Mouse (Mus musculus) hindbrain, embryonic 11.5 days (tissue): ENCODE measurements around the gene Usp6nl. TPM values are rescaled to one million over a fixed set of nuclear protein-coding genes. Genes with fewer than 3 reads are reported as not detected.

Experiments used
- ATAC-seq: fragments of 200-750 bp; cut with Nextera tagmentation; 2 replicates; pipeline ENCODE4 v1.8.0; 2017; ENCODE audit warnings: mild to moderate bottlenecking, moderate TSS enrichment, moderate library complexity; ENCODE audit not compliant: low FRiP score
- DNase-seq: peaks from one replicate; pipeline ENCODE4 v3.0.0-alpha.2; 2015; ENCODE audit warnings: low spot score
- H3K27ac ChIP-seq: fragments of 300-500 bp; sonication (generic); 2 replicates; pipeline ENCODE4 v1.5.1; 2014; ENCODE audit warnings: mild to moderate bottlenecking, low read depth, low read length
- H3K27me3 ChIP-seq: fragments of 300-500 bp; sonication (generic); 2 replicates; pipeline ENCODE4 v1.6.1; 2014; ENCODE audit warnings: mild to moderate bottlenecking, low read length, moderate library complexity, mixed read lengths; ENCODE audit not compliant: control insufficient read depth, insufficient read depth
- H3K36me3 ChIP-seq: fragments of 300-500 bp; sonication (generic); 2 replicates; pipeline ENCODE4 v1.6.1; 2014; ENCODE audit warnings: mild to moderate bottlenecking, low read length, moderate library complexity, mixed read lengths; ENCODE audit not compliant: control insufficient read depth, insufficient read depth
- H3K4me1 ChIP-seq: fragments of 300-500 bp; sonication (generic); replicated peaks from 2 replicates; pipeline ENCODE4 v1.6.1; 2014; ENCODE audit warnings: low read length, mixed read lengths; ENCODE audit not compliant: control insufficient read depth, insufficient read depth
- H3K4me2 ChIP-seq: fragments of 300-500 bp; sonication (generic); replicated peaks from 2 replicates; pipeline ENCODE4 v1.6.1; 2014; ENCODE audit warnings: mild to moderate bottlenecking, low read depth, low read length
- H3K4me3 ChIP-seq: fragments of 300-500 bp; sonication (generic); 2 replicates; pipeline ENCODE4 v1.5.1; 2014; ENCODE audit warnings: low read depth, low read length
- H3K9ac ChIP-seq: fragments of 300-500 bp; sonication (generic); 2 replicates; pipeline ENCODE4 v1.6.1; 2014; ENCODE audit warnings: low read depth, low read length
- H3K9me3 ChIP-seq: fragments of 300-500 bp; sonication (generic); 2 replicates; pipeline ENCODE4 v1.6.1; 2016; ENCODE audit warnings: low read length; ENCODE audit not compliant: control insufficient read depth
- WGBS: fragments of 180-500 bp; shearing (Covaris S2); extraction: QIAGEN DNeasy Blood & Tissue Kit; methylation state at CpG from one replicate; pipeline ENCODE4 v1.1.7; 2014; 5-methylcytosine and 5-hydroxymethylcytosine counted together
- polyA plus RNA-seq: library from polyadenylated mRNA; unstranded; fragments of >200 nt; fragmentation: Nextera tagmentation; extraction: Ambion mirVana; gene quantifications from 2 replicates; pipeline ENCODE4 v1.2.1, GENCODE M21; 2014

Usp6nl gene
- polyA plus RNA-seq, 1 experiment from 2014 or later = 15.8 TPM

DNA sequence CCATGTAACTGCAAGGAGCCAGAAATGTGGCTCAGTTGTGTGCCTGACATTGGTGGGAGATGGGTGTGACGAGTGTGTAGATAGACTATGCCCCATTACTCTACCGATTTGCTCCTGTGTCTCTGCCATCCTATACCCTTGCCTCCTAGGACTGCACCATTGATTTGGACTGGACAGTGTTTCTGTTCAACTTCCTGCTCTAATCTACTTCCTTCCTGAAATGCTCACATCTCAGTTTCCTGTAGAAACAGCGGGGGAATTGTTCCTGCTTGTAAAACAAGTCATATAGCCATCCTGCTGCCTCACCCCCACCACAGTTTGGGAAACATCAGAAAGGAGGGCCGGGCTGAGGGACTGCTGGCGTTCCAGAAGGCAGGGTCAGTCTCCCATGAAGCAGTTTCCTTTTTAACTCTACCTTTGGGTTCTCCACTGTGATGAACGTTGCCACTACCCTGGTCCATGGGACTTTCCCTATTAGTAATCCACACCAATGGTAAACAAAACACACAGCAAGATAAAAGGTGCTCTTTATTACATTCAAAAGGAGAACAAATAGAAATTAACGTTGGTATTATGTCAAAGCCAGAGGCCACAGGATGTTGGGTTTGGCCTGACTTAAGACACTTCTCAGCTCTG, 27.4 kb upstream of the Usp6nl start:
- WGBS = 69% methylated on average over 7 of the region's 7 CpGs
- Histone ChIP-seq H3K9ac (no peak overlapping the region), H3K36me3 (no peaks in the 10 kb centered on the region), H3K4me2 (no peak overlapping the region), H3K27ac (no peak overlapping the region), H3K4me3 (no peak overlapping the region), H3K9me3 (no peaks in the 10 kb centered on the region), H3K27me3 (no peaks in the 10 kb centered on the region), H3K4me1 (no peaks in the 10 kb centered on the region)
- ATAC-seq = no peak
- no peak for DNase-seq

DNA sequence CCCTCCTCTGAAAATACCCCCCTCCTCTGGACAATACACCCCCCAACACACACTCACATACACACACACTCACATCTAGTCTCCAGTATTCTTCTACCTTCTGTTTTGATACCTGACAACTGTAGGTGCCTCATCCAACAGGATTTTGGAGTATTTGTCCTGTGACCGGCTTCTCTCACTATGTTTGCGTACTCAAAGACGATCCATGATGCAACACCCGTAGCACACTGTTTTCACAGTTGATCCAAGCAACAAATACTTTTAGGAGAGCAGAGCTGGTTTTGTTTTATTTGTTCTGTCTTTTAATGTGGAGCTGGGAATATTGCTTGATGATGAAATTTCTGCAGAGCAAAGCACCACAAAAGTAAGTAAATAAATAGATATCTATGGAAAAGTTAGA, 17.7 kb upstream of the Usp6nl start:
- no peak overlapping the region for H3K27ac ChIP-seq
- WGBS = 95% methylated on average over 4 of the region's 4 CpGs
- no peak for DNase-seq
- no peaks in the 10 kb centered on the region for H3K36me3 ChIP-seq
- no peak overlapping the region for H3K4me2 ChIP-seq
- no peak overlapping the region for H3K4me3 ChIP-seq
- H3K4me1 ChIP-seq = no peaks in the 10 kb centered on the region
- no peak for ATAC-seq
- H3K9me3 ChIP-seq = no peaks in the 10 kb centered on the region
- no peaks in the 10 kb centered on the region for H3K27me3 ChIP-seq
- H3K9ac ChIP-seq = no peak overlapping the region

DNA sequence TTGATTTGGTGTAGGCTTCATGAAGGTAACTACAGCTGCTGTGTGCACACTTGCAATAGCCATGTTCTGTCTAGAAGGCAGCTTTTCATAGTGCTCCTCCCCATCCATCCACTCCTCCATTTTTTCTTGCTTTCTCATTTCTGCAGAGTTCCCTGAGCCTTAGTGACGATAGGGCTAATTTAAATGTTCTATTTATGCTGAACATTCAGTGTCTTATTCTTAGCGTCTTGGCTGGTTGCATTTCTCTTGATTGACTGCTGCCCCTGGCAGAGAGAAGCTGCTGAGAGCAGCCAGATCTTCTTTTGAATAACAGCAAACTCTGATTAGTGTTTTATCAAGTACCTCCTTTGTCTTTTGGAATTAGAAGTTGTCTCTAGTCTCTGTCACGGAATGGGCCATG, 15.6 kb upstream of the Usp6nl start:
- Histone ChIP-seq H3K4me3 (no peak overlapping the region), H3K27me3 (no peaks in the 10 kb centered on the region), H3K9me3 (no peaks in the 10 kb centered on the region), H3K4me1 (no peaks in the 10 kb centered on the region), H3K27ac (no peak overlapping the region), H3K9ac (no peak overlapping the region), H3K4me2 (no peak overlapping the region), H3K36me3 (no peaks in the 10 kb centered on the region)
- ATAC-seq (no peak), DNase-seq (no peak)
- WGBS = 78% methylated on average over 3 of the region's 3 CpGs

DNA sequence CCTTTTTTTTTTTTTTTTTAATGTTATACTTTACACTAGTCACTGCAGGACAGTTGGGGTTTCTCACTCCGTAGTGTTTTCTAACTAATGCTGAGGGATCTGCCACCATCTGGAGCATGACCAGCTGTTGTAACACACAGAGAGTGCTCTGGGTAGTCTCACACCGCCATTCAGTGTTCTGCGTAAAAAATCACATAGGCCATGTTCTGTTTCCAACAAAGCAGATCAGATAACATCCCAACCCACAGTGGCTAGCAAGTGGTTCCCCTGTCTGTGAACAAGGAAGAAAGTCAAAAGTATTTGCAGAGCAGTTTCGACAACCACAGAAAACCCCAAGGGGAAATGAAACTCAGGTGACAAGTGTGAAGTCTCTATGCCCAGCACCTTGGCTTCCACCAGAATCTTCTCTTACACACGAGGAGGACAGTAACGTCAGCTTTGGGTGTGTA, 13.1 kb upstream of the Usp6nl start:
- DNase-seq (no peak), ATAC-seq (no peak)
- H3K9ac ChIP-seq = no peak overlapping the region
- no peaks in the 10 kb centered on the region for H3K36me3 ChIP-seq
- H3K27ac ChIP-seq = no peak overlapping the region
- no peak overlapping the region for H3K4me2 ChIP-seq
- H3K4me1 ChIP-seq = no peaks in the 10 kb centered on the region
- H3K9me3 ChIP-seq = no peaks in the 10 kb centered on the region
- H3K4me3 ChIP-seq = no peak overlapping the region
- no peaks in the 10 kb centered on the region for H3K27me3 ChIP-seq
- 84% methylated on average over 6 of the region's 6 CpGs for WGBS

DNA sequence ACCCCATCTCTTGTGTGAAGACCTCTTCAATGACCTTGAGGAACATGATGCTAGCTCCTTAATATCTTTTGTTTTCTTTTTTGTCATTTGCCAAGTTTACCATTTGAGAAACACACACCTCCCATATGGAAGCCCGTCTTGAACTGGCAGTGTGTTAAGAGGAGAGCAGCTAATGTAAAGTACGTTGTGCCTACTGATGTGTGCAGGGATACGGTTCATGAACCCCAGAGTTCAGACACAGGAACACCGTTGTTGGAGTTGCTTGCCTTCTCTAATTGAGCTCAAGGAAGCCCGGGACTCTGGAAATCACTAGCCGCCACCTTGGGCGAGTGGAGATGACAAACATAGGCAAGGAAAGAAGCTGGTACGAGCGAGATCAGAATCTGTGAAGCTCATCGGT, 9.7 kb upstream of the Usp6nl start:
- DNase-seq (no peak), ATAC-seq (no peak)
- Histone ChIP-seq H3K9ac (no peak overlapping the region), H3K4me2 (no peak overlapping the region), H3K36me3 (no peaks in the 10 kb centered on the region), H3K4me3 (no peak overlapping the region), H3K9me3 (no peaks in the 10 kb centered on the region), H3K4me1 (no peaks in the 10 kb centered on the region), H3K27me3 (no peaks in the 10 kb centered on the region), H3K27ac (no peak overlapping the region)
- WGBS = 89% methylated on average over 10 of the region's 10 CpGs

DNA sequence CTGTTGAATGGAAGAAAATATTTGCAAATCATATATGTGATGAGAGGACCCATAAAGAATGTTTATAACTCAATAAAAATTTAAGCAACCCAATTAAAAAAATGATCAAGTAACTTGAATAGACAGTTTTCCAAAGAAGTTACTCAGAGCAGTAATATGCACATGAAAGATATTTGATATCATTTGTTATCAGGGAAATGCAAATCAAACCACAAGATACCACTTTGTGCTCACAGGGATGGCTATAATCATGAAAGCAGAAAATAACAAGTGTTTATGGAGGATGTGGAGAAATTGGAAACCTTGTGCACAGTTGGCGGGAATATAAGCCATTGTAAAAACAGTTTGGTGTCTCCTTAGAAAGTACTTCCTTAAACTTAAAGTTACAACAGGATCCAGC, 8.7 kb upstream of the Usp6nl start:
- no peaks in the 10 kb centered on the region for H3K36me3 ChIP-seq

DNA sequence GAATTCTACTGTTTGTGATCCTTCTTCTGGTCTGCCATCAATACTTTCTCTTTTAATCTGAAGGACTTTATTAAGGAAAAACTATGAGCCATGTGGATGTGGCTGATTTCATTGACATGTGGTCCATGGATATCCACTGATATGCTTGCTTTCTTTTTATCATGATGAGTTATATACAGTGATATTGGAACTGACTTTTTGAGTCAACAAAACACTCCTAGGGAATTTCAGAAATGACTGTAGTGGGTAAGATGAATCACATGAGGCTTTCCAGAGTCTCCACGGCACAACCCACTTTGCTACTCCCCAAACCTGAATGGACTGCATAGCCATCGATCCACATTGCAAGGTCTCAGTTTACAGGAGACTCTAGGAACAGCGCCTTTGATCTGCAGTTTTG, 2.3 kb upstream of the Usp6nl start:
- WGBS = 84% methylated on average over 3 of the region's 3 CpGs
- Histone ChIP-seq H3K36me3 (no peaks in the 10 kb centered on the region), H3K27ac (no peak overlapping the region), H3K27me3 (no peaks in the 10 kb centered on the region), H3K4me1 (no peaks in the 10 kb centered on the region; the same call in 1 of the 2 replicates), H3K4me2 (no peak overlapping the region), H3K4me3 (no peak overlapping the region), H3K9ac (no peak overlapping the region), H3K9me3 (no peaks in the 10 kb centered on the region)
- DNase-seq (no peak), ATAC-seq (no peak)

More for the DNA sequence above, 8.7 kb upstream of the Usp6nl start:
- no peak for DNase-seq
- Histone ChIP-seq H3K9me3 (no peaks in the 10 kb centered on the region), H3K27me3 (no peaks in the 10 kb centered on the region), H3K4me1 (no peaks in the 10 kb centered on the region), H3K4me3 (no peak overlapping the region), H3K27ac (no peak overlapping the region), H3K4me2 (no peak overlapping the region), H3K9ac (no peak overlapping the region)
- WGBS = 92% methylated on average over 1 of the region's 1 CpGs
- no peak for ATAC-seq

DNA sequence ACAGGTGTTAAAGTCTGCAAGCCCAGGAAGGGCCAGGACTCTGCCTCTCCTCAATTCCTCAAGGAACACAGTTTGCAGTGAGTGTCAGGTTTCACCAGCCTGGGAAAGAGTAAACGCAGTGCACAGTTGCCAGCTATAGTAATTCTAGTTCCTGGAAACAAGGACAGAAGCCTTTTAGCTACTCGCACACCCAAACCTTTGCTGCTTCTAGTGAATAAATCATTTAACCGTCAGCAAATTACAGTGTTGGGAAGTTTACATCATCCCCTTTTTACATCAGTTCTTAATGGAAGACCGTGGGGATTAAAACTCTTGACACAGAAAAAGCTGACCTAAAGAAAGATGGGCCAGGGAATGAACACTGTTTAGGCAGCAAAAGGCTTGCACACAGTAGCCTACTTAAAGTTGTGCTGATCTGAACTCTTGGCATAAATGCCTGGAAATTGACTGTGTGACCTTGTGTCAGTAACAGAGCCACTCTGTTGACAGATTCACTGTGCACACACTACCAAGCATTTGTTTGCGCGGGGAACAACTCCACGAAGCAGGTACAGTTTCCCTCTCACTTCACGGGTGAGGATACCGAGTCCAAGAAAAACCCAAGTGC, 595 bp upstream of the Usp6nl start:
- Histone ChIP-seq H3K27me3 (no peaks in the 10 kb centered on the region), H3K27ac (peak overlapping the region; percentile 98), H3K4me2 (peak overlapping the region; percentile 70), H3K4me1 (no peaks in the 10 kb centered on the region; the same call in 1 of the 2 replicates), H3K36me3 (no peaks in the 10 kb centered on the region), H3K4me3 (peak overlapping the region; percentile 91), H3K9me3 (no peaks in the 10 kb centered on the region), H3K9ac (peak overlapping the region; percentile 97)
- 10% methylated on average over 9 of the region's 9 CpGs for WGBS
- no peak for DNase-seq
- ATAC-seq = no peak; the same call in 1 of the 2 replicates

DNA sequence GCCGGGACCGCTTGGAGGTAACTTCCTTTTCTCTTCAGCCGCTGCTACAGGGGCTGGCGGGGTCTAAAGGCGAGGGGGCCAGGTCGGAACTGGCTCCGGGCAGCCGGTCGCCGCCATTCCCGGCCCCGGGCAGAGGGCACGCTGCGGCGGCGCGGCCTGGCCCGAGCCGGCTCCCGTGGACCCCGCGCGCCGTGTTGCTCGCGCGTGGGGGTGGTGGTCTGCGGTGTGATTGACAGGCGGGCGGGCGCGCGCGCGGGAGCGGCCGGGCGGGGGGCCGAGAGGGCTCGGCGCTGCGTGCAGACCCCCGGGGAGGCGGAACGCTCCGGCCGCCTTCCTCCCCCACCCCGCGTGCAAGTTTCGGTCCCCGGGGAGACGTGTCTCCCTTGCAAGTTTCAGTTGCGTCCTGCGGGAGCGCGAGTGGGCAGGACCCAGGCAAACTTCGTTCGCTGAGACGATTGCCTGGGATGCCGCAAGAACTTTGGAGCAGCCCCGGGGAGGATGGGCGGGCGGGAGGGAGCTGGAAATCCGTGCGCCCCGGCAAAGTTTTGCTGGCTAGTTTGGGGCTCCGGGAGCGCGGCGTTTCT, 563 bp downstream of the Usp6nl start:
- H3K36me3 ChIP-seq = no peaks in the 10 kb centered on the region
- DNase-seq = peak; percentile 72
- peak overlapping the region; percentile 70 for H3K4me2 ChIP-seq
- H3K4me3 ChIP-seq = peak overlapping the region; percentile 91
- peak overlapping the region; percentile 98 for H3K27ac ChIP-seq
- H3K9me3 ChIP-seq = no peaks in the 10 kb centered on the region
- no peaks in the 10 kb centered on the region; the same call in 1 of the 2 replicates for H3K4me1 ChIP-seq
- peak overlapping the region; percentile 97 for H3K9ac ChIP-seq
- no peaks in the 10 kb centered on the region for H3K27me3 ChIP-seq
- WGBS = under 1% methylated on average over 48 of the region's 70 CpGs
- peak; percentile 80 for ATAC-seq
